Mouse (Mus musculus): ENCODE data around the gene Cdk2.

GRCm38 (mm10) chr10:128665307-128665706 is 39.5 kb downstream of the Cdk2 start:
- TF ChIP-seq CTCF (IDR thresholded peaks at IDR 0.05; ENCODE audit: extremely low read depth, insufficient read depth, insufficient read length, insufficient replicate concordance) (no peak), POLR2A (IDR thresholded peaks at IDR 0.05; ENCODE audit: low read depth, low read length) (no peak)
